Comparison of ENCODE assay signal across 29 mouse cellular contexts in genomic region chr9:14299819-14300218, GRCm38 (mm10). TPM values are rescaled to one million over a fixed set of nuclear protein-coding genes. Genes with fewer than 3 reads are reported as not detected.
DNase-seq lines count a peak whose midpoint lies in the region; ATAC-seq and TF ChIP-seq lines count a peak whose summit lies in the region.
"Had no signal": no experiment of that assay in that cellular context is flagged by ENCODE, and none has a peak within 500 bp of the region (broad histone marks: within the 10 kb centered on the region; RNA-seq: fewer than 3 reads in every experiment).

No protein-coding gene starts in this region.

- H3K4me3 ChIP-seq in embryonic facial prominence, embryonic 13.5 days: no peak overlapping the region
- H3K4me3 ChIP-seq in embryonic facial prominence, embryonic 10.5 days: no peak overlapping the region
- no peak overlapping the region for H3K4me3 ChIP-seq in limb, embryonic 14.5 days (replicated peaks; ENCODE audit: low read length)
- H3K4me3 ChIP-seq in limb, embryonic 10.5 days: no peak overlapping the region
- H3K4me3 ChIP-seq in embryonic facial prominence, embryonic 14.5 days (ENCODE audit: low read depth, low read length): no peak overlapping the region
- H3K4me3 ChIP-seq: forebrain, embryonic 10.5 days; forebrain, embryonic 13.5 days; heart, adult 2 months; heart, embryonic 10.5 days; heart, embryonic 13.5 days had no signal

- DNase-seq in embryonic facial prominence, embryonic 10.5 days (ENCODE audit: low spot score): no peak
- peak; percentile 30 for DNase-seq in limb, embryonic 14.5 days (ENCODE audit: low spot score)
- no peak for DNase-seq in limb, embryonic 10.5 days (ENCODE audit: low spot score)
- peak; percentile 50 for DNase-seq in embryonic facial prominence, embryonic 14.5 days (ENCODE audit: low spot score)
- DNase-seq in telencephalon, adult 2 months (ENCODE audit: low read depth, low spot score): peak; percentile 32
- DNase-seq in right cerebral cortex, adult 2 months (ENCODE audit: low spot score in 2 of 2): no peak
- DNase-seq in B cell, adult 2 months: no peak
- DNase-seq: adrenal gland, adult 2 months; adrenal gland, postnatal 14 days; cerebellum, adult 11-12 months; cerebellum, adult 8-10 months; cerebellum, postnatal 10 days; cerebellum, postnatal 36 days; embryo, embryonic 11 days; gastrocnemius, postnatal 10 days; gastrocnemius, postnatal 36 days; heart, adult 2 months; heart, postnatal 14 days; heart, postnatal 4 days had no signal

- TF ChIP-seq POLR2A in limb, embryonic 14.5 days (IDR thresholded peaks at IDR 0.05; ENCODE audit: borderline replicate concordance, extremely low read depth, insufficient read depth, insufficient read length): no peak

- no peaks in the 10 kb centered on the region for H3K9me3 ChIP-seq in embryonic facial prominence, embryonic 13.5 days
- no peaks in the 10 kb centered on the region for H3K9me3 ChIP-seq in embryonic facial prominence, embryonic 10.5 days
- H3K9me3 ChIP-seq in limb, embryonic 14.5 days (ENCODE audit: control insufficient read depth, low read length): no peaks in the 10 kb centered on the region
- H3K9me3 ChIP-seq in limb, embryonic 10.5 days (replicated peaks): no peaks in the 10 kb centered on the region
- H3K9me3 ChIP-seq in embryonic facial prominence, embryonic 14.5 days (ENCODE audit: control insufficient read depth, low read length): no peaks in the 10 kb centered on the region
- H3K9me3 ChIP-seq: forebrain, embryonic 10.5 days; forebrain, embryonic 13.5 days; heart, embryonic 10.5 days; heart, embryonic 13.5 days had no signal

- peak overlapping the region; percentile 77 for H3K27ac ChIP-seq in embryonic facial prominence, embryonic 13.5 days
- H3K27ac ChIP-seq in embryonic facial prominence, embryonic 10.5 days (replicated peaks): no peak overlapping the region
- no peak overlapping the region for H3K27ac ChIP-seq in limb, embryonic 14.5 days (replicated peaks; ENCODE audit: low read depth, low read length)
- no peak overlapping the region for H3K27ac ChIP-seq in limb, embryonic 10.5 days
- H3K27ac ChIP-seq in embryonic facial prominence, embryonic 14.5 days (replicated peaks; ENCODE audit: low read depth, low read length): no peak overlapping the region
- H3K27ac ChIP-seq: forebrain, embryonic 10.5 days; forebrain, embryonic 13.5 days; heart, adult 2 months; heart, embryonic 10.5 days; heart, embryonic 13.5 days; hindbrain, embryonic 14.5 days; hindbrain, postnatal 0 days had no signal

- H3K9ac ChIP-seq in embryonic facial prominence, embryonic 13.5 days: no peak overlapping the region
- H3K9ac ChIP-seq in limb, embryonic 14.5 days (ENCODE audit: low read depth, low read length, severe bottlenecking): no peak overlapping the region
- H3K9ac ChIP-seq in embryonic facial prominence, embryonic 14.5 days (ENCODE audit: low read depth, low read length): no peak overlapping the region
- H3K9ac ChIP-seq: forebrain, embryonic 13.5 days; heart, embryonic 13.5 days; hindbrain, embryonic 14.5 days had no signal

- H3K4me2 ChIP-seq in embryonic facial prominence, embryonic 13.5 days: no peak overlapping the region; the same call in 1 of the 2 replicates
- no peak overlapping the region for H3K4me2 ChIP-seq in limb, embryonic 14.5 days (replicated peaks; ENCODE audit: low read depth, low read length, severe bottlenecking)
- no peak overlapping the region for H3K4me2 ChIP-seq in embryonic facial prominence, embryonic 14.5 days (ENCODE audit: low read depth, low read length)
- H3K4me2 ChIP-seq: forebrain, embryonic 13.5 days; heart, embryonic 13.5 days; hindbrain, embryonic 14.5 days had no signal

- no peak for ATAC-seq in embryonic facial prominence, embryonic 13.5 days (ENCODE audit: insufficient number of reproducible peaks, insufficient read depth, low FRiP score, low TSS enrichment, low read depth)
- no peak for ATAC-seq in limb, embryonic 14.5 days (ENCODE audit: low FRiP score, low read depth)
- ATAC-seq in embryonic facial prominence, embryonic 14.5 days (ENCODE audit: low read depth): no peak
- ATAC-seq: CD4-positive, CD25-positive, alpha-beta regulatory T cell, adult 4 months; forebrain, embryonic 13.5 days; forebrain, embryonic 16.5 days; hindbrain, postnatal 0 days; inflammation-experienced regulatory T-cells, adult 6 months had no signal

- H3K27me3 ChIP-seq in embryonic facial prominence, embryonic 13.5 days: no peaks in the 10 kb centered on the region
- no peaks in the 10 kb centered on the region for H3K27me3 ChIP-seq in embryonic facial prominence, embryonic 10.5 days (replicated peaks; ENCODE audit: low read depth, poor library complexity, severe bottlenecking)
- H3K27me3 ChIP-seq in limb, embryonic 14.5 days (ENCODE audit: control insufficient read depth, insufficient read depth, low read length): no peaks in the 10 kb centered on the region
- no peaks in the 10 kb centered on the region for H3K27me3 ChIP-seq in limb, embryonic 10.5 days (ENCODE audit: low read depth, poor library complexity, severe bottlenecking)
- H3K27me3 ChIP-seq in embryonic facial prominence, embryonic 14.5 days (replicated peaks; ENCODE audit: control insufficient read depth, insufficient read depth, low read length): no peaks in the 10 kb centered on the region
- H3K27me3 ChIP-seq: heart, embryonic 13.5 days had no signal

- peaks cover 50% of the 10 kb centered on the region for H3K4me1 ChIP-seq in embryonic facial prominence, embryonic 13.5 days
- H3K4me1 ChIP-seq in embryonic facial prominence, embryonic 10.5 days: no peaks in the 10 kb centered on the region; the same call in 1 of the 2 replicates
- peaks cover 23% of the 10 kb centered on the region for H3K4me1 ChIP-seq in limb, embryonic 14.5 days (ENCODE audit: control insufficient read depth, insufficient read depth, low read length)
- H3K4me1 ChIP-seq in limb, embryonic 10.5 days: no peaks in the 10 kb centered on the region
- H3K4me1 ChIP-seq in embryonic facial prominence, embryonic 14.5 days (ENCODE audit: control insufficient read depth, insufficient read depth, low read length): peaks cover 24% of the 10 kb centered on the region

- H3K36me3 ChIP-seq in embryonic facial prominence, embryonic 13.5 days: 0 out of 2 replicates have a peak, but pooled peaks cover 3% of the 10 kb centered on the region
- H3K36me3 ChIP-seq in embryonic facial prominence, embryonic 10.5 days (replicated peaks): no peaks in the 10 kb centered on the region
- 0 out of 2 replicates have a peak, but pooled peaks cover 3% of the 10 kb centered on the region for H3K36me3 ChIP-seq in limb, embryonic 14.5 days (ENCODE audit: control insufficient read depth, insufficient read depth, low read length)
- H3K36me3 ChIP-seq in limb, embryonic 10.5 days: no peaks in the 10 kb centered on the region
- no peaks in the 10 kb centered on the region for H3K36me3 ChIP-seq in embryonic facial prominence, embryonic 14.5 days (ENCODE audit: control insufficient read depth, insufficient read depth, low read length)
- H3K36me3 ChIP-seq: forebrain, embryonic 10.5 days; heart, embryonic 10.5 days; heart, embryonic 13.5 days had no signal

RNA-seq across cellular contexts. Expression of gene Sesn3, which starts 25.0 kb away (rescaled TPM):
- polyA plus RNA-seq in embryonic facial prominence, embryonic 13.5 days (2015; fragmentation: Nextera tagmentation; extraction: Ambion mirVana): 27.5 and 28.3 TPM in 2 replicates
- polyA plus RNA-seq in embryonic facial prominence, embryonic 10.5 days (2016; fragmentation: Nextera tagmentation; extraction: Ambion mirVana): 20.8 and 21.6 TPM in 2 replicates
- 25.3 and 28.1 TPM in 2 replicates for polyA plus RNA-seq in limb, embryonic 14.5 days (2012; rRNA removed)
- polyA plus RNA-seq in limb, embryonic 14.5 days (2014; fragmentation: Nextera tagmentation; extraction: Ambion mirVana): 21.1 and 31.5 TPM in 2 replicates
- 13.2 and 22.9 TPM in 2 replicates for polyA plus RNA-seq in limb, embryonic 10.5 days (2016; fragmentation: Nextera tagmentation; extraction: Ambion mirVana)
- 21.7 and 25.8 TPM in 2 replicates for polyA plus RNA-seq in embryonic facial prominence, embryonic 14.5 days (2014; fragmentation: Nextera tagmentation; extraction: Ambion mirVana)

Comparison
In these comparisons a context has a peak if more than half of its experiments do, and no peak if none do; other contexts are left out.
1. DNase-seq: peak in limb, embryonic 14.5 days (single experiment), embryonic facial prominence, embryonic 14.5 days (single experiment) and telencephalon, adult 2 months (single experiment); none in embryonic facial prominence, embryonic 10.5 days (single experiment), limb, embryonic 10.5 days (single experiment), right cerebral cortex, adult 2 months (0 of 2) and B cell, adult 2 months (0 of 2).